Mouse (Mus musculus): ENCODE results near the gene Adgrg3.

- TF ChIP-seq POLR2A (IDR thresholded peaks at IDR 0.05; ENCODE audit: borderline replicate concordance, low read depth, low read length) (no peak), CTCF (IDR thresholded peaks at IDR 0.05; ENCODE audit: low read depth, low read length) (no peak)
These were observed 19.1 kb upstream of the Adgrg3 start for GRCm38 (mm10) chr8:94998431-94998830.

Data from bone marrow macrophage, adult 2 months (primary cell).